Mouse (Mus musculus) spleen, postnatal 36 days (tissue): ENCODE data around the gene Chd2.

Experiments
- DNase-seq, 2 experiments: peaks; one replicate each; pipeline ENCODE4 v3.0.0; 2022; ENCODE audit warnings: low spot score in 2 of 2, mixed read lengths in 1 of 2

Chd2 gene

GRCm38 (mm10) chr7:73561492-73562055, 19.9 kb upstream of the Chd2 start:
- no peak for DNase-seq

DNA sequence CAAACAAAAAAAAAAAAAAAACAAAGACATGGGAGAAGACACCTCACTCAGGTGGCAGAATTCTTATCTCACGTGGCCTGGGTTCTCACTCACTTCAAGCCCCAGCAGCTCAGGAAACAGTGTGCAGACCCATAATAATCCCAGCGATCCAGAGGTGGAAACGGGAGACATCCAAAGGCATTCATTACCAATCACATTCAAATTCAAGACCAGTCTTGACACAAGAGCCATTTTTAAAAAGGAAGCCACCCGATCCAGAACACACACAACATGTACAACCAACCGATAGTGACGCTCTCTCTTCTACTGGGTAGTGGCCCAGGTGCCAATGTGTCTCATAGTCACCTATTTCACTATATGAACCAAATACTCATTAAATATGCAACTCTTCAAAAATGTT, 19.2 kb upstream of the Chd2 start:
- no peak for DNase-seq

- DNase-seq: no peak
Measured at GRCm38 (mm10) chr7:73559853-73560190, 18.2 kb upstream of the Chd2 start.

GRCm38 (mm10) chr7:73559170-73559852, 17.7 kb upstream of the Chd2 start:
- no peak for DNase-seq

DNA sequence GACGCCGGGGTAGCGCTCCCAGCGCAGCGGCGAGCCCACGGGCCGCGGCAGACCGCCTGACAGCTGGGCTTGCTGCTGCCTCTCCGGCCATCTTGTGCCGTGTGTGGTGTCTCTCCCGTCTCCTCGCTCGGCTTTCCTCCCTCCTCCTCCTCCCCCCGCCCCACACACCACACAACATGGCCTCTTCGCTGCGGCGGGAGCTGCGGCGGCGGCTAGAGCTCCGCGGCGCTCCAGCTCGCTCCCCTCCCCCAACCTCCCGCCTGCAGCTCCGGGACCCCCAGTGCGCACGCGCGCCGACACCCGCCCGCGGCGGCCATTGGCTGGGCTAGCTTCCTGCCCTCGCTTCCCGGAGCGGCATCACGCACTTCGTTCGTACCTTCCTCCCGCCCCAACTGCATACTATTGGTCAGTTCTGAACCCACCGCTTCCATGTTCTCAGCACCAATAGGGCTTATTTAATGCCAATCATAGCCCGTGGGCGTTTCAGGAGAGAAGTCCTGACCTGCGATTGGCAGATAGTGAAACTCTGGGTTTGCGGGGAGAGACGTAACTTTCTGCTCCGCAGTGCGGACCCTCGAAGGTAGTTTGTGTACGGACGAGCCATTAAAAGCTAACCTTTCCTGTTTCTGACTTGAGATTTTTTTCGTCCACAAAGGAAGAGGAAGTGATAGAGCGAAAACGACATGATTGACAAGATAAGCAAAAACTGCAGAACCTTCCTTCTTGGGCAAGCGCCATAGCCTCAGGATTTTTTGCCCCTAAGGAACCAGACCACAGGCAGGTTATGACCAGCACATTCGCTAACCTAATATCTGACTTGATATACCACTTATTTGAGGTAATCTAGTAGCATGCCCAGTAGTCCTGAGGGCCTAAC, 16.9 kb upstream of the Chd2 start:
- peak; percentile 100 for DNase-seq

DNA sequence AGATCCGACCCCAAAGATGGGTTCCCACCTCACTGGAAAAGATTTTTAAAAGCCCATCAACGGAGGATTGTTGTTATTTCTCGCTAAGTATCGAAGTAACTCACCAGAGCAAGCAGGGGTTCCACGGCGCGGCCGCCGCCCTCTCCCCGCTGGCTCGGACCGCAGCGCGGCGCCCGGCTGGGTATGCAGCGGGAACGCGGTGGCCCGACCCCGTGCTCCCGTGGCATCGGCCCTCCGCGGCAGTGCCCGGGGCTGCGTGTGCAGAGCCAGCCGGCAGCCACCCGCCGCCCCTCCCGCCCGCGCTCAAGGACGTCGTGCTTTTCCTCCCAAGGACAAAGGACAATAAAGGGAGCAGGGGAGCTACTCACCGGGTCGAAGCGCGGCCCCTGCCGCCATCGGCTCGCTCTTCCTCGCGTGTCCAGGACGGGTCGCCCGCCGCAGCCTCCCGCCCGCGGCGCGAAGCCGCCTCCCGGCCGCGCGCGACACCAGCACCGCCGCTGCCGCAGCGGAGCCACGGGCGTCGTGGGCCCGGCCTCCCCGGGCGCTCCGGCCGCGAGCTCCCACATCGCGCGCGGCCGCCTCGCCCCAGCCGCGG, 16.1 kb upstream of the Chd2 start:
- peak in 1 of 2 experiments; percentile 43 for DNase-seq

DNA sequence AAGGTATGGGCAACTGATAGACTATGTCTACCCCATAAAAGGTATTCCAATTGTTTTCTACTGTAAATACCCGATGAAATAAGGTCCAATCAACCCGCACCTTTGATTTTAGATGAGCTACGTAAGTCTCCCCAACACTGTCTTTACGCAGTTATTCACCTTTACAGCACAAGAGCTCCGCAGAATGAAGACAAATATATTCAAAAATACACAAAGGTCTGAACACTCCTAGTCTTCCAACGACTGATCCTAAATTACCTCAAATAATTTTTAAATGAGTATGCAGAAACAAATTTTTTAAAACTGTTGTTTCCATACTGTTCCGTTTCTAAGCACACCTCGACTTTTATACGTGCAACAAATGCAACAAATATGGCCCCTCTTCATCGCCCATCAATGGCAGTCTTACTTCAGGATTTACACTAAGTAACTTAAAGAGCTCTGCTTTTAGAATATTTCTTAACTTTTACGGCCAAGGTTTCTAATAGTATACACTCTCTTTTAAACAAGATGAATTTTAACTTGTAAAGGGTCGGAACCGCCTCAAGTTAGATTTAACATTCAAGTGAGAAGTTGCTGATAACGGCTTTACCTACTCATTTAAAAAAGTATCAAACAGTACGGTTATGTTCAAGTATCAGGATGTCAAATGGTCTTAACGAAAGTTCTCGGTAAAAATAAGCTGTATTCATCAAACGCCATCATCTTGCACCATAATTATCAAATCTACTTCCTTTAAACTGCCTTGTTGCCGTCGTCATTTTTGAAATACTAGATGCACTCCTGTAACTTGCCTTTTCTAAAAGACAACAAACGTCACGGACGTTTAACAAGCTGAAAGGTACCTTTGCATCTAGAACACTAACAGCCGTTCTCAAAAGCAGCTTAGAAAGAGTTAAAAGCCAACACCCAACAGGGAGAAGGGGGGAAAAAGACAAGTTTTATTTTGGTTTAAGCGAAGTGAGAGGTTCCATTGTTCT, 15.3 kb upstream of the Chd2 start:
- DNase-seq: peak in 1 of 2 experiments; percentile 46

DNA sequence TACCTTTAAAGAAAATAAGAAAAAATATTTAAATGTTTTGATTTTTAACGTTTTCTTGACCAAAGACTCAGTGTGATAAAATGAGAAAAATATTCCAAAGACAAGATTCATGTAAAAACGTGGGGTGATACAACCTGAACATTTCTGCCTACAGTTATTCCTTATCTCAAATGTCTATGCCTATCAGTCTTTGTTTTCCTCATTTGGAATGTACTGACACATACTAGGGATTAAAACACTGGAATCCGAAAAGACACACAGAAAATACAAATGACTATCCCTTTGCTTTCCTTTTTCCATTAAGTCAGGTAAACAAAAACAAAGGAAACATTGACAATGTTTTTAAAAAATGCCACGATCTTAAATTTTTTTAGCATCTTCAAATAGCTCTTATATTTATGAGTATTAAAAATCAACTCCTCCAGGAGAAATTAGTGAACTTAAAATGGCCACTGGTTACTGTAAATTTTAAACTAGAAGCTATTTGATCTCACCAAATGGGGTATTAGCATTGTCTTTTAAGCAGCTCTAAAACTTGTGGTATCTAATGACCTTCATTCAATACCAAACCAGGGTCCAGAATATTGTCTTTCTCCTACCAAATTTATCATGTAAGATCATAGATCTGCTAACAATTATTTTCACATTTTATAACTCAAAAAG, 14.4 kb upstream of the Chd2 start:
- no peak for DNase-seq

DNA sequence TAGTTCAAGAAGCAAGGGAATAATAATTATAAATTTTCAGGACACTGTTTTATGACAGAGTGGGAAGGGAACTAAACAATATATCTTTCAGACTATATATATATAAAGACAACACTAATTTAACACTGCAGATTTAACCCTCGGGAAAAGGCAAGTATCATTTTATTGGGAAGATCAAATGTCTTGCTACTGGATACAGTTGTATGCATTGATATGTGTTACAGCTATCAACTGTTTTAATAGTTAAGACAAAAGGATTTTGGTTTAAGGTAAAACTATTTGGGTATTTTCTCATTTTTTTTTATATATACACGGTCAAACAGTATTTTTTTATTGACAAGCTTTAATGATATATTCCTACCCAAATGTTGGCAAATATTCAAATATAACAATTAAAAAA, 13.2 kb upstream of the Chd2 start:
- no peak for DNase-seq

- no peak for DNase-seq
Measured at GRCm38 (mm10) chr7:73553160-73553559, 11.5 kb upstream of the Chd2 start.

- DNase-seq: no peak
Measured at GRCm38 (mm10) chr7:73552054-73552750, 10.6 kb upstream of the Chd2 start.

DNA sequence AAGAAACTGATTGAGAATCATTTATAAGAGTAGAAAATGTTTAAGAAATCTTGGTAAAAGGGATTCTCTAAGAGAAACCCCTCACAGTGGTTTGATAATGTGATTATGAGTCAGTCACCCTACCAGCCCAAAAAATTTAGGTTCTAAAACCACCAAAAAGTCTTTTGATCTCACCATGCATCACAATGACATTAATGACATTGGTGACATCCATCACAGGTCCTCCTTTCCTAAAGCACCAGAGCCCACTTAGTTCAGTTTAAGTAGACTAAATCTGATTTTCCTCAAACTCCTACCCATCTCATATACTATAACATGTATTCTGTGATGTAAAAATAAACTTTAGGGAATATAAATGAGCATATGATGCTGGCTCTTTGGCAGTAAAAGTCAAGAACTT, 9.7 kb upstream of the Chd2 start:
- DNase-seq: no peak

DNA sequence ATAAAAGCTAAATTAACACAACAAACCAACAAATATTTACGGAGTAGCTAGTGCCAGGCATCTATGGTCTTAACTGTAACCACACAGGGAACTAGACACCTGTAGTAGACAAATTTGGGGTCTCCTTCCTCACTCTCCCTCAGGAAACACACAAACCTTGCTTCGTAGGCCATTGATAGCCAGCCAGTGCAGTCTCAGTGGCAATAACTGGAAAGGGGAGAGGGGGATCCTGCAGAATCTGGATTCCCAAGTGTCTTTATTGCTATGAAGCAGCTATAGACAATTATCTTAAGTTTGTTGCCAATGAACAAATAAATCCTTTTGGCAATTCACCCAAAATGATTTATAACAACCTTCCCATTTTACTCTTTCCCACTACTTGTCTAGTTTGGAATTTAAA, 6.4 kb upstream of the Chd2 start:
- no peak for DNase-seq

DNA sequence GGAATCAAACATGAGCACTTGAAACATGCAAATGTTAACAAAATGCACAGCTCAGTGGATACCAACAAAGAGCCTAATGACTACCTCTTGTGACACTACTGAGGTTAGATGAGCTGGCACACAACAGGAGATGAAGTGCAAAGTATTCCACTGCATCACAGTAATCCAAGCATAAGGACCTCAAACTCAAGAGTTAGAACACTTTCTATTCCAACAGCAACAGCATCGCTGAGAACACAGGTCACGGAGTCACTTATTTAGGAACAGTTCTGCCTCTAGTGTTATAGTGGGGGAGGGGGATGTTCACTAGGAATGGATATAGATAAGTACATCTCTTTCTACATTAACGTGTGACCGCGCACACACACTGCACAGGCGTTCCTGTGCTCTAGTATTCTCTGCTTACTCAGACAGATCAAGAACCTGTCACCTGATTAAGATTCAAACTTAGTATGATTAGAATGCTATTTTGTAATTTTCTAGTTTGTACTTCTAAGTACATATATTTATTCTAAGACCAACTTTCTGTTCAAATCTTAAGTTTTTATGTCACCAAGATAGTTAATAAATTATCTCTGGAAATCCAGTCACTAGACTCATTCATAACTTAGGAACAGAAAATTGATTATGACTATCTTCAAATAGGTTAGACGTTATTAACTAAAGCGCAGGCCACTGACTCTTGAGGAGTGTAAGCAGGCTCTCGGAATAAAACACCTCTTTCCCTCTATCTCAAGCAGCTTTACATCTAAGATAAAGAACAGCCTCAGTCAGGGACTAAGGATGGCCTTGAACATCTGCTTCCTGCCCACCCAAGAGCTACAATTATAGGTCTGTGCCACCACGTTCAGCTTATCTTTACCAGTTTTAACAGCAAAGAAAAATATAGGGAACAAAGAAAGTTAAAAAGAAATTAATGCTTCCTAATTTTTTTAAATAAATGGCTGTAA, 5.2 kb upstream of the Chd2 start:
- no peak for DNase-seq

DNA sequence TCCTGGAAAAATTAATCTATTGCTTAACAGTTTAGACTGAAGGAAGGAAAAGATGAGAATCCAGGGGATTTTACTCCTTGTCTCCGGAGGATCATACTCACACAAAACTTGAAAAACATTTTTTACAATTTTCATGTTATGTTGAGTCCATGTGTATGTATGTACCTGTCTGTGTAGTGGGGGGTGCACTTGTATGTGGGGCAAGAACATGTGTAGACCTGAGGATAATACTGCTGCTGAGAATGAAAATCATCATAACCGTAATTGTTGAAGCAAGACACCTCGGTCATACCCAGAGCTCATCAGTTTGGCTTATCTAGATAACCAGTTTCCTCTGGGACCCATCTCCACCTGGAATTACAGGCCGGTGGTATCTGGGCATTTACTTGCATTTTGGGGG, 3.4 kb upstream of the Chd2 start:
- no peak for DNase-seq

- no peak for DNase-seq
Measured at GRCm38 (mm10) chr7:73542131-73542853, 662 bp upstream of the Chd2 start.

GRCm38 (mm10) chr7:73541079-73541390, 595 bp downstream of the Chd2 start:
- no peak for DNase-seq
